Mouse (Mus musculus) CD4-positive helper T cell, adult 2 months (primary cell): ENCODE measurements at regions not wholly inside any gene's neighbourhood (a gene's known extent, or its start where the extent isn't known, plus 50 kb on each side); places are given as distances from the start of the nearest gene placed in this dataset.

ENCODE experiments used
- DNase-seq: peaks from one replicate; pipeline ENCODE4 v3.0.0-alpha.2; 2012; ENCODE audit warnings: low read depth, missing footprints, low spot score

DNA sequence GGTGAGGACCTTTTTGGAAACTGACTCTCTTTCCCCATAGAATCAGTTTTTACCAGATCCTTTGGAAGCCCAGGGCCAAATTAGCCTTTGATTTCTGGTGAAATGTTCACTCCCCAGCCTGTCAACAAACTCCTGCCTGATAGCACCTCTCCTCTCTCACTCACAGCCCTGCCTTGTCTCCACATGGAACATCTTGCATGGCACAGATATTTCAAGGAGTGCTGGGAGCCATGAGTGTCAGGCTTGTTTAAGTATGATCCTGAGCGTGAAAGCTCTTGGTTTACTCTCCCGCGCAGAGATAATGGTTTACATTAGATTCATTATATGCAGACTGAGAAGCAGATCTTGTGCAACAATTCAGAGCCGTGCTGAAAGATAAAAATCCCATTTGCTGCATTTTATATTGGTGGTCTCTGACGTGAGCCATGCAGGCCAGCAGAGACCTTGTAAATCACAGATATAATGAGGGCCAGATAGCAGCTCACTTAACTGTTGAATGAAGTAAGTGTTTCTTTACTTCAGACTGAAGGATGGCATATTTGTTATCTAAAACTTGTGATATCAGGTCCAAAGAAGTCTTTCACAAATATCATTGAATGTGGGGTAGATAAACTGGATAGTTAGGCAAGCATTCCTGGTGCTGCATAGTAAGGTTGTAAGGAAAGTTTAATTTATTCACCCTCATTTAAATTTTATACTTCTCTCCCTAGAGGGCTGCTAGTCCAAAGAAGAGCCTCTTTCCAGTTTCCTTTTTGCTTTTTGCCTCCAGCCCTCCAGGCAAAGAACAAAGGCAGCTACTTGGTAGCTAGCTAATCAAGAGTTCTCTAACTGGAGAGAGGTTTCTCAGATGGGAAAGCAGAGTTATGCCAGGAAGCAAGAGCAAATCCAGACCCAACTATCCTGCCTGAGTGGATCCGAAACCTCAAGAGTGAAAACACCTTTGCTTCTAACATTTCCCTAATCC is 81.8 kb downstream of the Tbx18 start:
- DNase-seq, result no peak

DNA sequence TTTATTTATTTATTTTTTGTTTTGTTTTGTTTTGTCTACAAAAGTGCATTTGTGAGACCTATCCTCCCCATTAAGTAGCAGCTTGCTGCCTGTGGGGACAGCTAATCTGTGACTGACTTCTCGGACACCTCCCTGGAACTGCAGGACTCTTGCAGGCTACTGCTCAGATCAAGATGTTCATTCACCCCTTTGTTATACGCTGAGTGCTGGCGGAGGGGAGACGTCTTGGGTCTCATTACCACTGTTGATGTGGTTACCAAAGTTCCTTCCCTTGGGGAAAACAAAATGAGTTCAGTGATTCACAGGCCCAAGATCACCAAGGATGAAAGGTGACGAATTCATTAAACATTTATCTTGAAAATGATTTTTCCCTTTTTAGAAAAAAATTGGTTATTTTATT is 82.7 kb downstream of the Tbx18 start:
- DNase-seq, result no peak

DNA sequence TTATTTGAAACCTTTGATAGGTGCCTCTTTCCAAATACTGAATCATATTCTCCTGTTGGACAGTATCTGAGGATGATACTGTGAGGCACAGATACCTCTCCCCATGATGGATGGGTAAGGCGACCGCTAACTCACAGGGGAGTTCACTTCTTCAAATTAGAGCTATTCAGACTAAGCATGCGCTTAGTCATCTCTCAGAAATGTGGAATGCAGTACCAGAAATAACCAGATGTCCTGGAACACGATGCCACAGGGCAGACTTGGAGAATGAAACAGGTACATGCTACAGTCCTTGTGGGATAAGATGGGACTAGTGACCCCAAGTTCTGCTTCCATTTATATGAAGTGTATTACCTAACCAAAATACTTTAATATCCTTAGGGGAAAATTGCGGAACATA is 86.0 kb downstream of the Tbx18 start:
- DNase-seq, result no peak

DNA sequence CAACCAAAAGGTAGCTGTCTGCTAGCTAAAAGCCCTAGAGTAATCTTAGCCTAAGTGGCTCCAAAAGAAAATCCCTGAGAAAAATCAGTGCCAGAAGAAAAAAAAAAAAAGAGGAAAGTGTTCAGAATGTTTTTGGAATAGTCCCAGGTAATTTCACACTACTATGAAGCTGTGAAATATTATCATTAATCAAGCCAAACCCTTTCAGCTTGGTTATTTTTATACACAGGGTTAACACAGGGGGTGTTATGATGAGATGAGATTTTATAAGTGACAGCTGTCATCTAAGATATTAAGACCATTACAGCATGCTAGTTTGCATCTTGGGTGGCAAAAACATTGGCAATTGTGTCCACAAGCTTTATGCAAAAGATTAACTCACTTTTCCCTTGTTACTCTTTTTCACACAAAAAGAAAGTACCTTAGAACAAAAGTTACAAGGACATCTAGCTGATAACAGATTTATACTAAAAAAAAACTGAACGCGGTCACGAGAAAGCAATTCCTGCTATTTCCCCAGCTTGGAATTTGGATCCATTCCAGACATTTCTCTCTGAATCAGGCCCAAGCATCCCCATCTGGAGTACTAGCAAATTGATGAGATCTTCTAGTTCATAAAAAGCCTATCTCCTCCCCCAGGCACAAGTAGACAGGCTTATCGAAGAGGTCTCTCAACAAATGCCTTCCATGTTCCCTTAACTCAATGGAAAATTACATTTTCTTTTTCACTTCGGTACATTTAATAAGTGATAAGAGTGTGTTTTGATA is 97.0 kb downstream of the Tbx18 start:
- DNase-seq, result no peak

DNA sequence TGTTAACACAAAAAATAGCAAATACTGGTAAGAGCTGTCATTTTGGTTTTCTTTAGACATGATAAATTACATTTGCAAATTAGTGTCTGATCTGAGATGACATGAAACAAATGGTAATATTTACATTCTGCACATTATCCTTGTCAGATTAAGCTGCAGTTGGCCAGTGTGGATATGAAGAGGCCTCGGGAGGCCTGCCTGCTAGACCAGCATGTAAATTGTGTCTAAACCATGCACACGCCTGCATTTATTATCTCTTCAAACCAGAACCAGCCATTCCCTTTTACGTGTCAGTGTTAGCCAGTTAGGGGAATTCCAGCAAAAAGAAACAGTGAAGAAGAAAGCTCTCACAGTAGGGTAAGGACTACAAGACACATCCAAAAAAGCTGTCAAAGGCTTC is 104.6 kb downstream of the Tbx18 start:
- DNase-seq, result no peak

DNA sequence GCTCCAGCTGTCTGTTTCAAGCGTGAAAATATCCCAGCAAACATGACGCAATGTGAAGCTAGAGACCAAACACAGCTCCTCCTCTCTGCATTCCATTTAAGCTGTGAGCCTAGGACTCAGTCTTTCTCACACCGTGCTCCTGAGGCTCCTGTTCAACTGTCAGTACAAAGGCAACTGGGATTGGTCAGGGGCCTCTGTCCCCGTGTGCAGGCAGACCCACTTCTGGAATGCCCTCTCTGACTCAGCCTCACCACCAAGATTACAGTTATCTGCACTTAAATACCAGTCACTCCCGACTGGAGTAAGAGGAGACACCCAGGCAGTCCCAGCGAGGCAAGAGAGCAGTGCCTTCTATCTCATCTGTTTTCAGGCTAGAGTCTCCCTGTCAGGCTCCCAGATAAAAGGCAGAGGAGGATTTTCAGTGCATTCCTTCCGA is 112.8 kb downstream of the Tbx18 start:
- DNase-seq, result no peak

DNA sequence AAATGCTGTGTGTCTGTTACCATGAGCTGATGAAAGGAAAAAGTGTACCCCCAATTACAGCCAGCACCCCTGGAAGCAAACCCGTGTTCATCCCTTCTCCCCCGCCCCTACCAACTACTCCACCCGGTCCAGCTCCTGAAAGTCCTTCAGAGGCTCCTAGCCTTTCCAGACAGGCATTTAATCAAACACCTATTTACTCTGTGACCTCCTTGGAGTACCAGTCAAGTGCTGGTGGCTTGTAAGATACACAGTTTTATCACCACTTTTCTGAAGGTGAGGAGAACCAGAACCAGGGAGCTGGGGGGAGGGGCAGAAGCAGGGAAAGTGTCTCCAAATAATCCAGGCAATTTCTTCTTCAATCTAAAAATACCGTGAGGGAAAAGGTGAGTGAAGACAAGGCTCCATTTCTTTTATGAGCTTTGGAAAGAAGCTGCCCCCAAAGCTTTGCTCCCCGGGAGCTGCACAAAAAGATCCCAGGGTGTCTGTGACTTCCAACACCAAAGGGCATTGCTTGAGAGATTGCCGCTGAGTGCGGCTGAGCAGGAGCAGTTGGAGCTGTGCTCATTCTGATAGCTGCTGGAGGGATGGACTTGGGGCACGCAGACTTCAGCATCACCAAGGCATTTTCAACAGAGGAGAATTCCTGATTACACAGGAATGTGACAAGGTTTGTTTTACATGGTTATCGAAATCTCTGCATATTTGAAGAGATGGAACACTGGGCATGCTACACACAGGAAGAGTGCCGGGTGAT is 123.0 kb downstream of the Tbx18 start:
- no peak for DNase-seq

DNA sequence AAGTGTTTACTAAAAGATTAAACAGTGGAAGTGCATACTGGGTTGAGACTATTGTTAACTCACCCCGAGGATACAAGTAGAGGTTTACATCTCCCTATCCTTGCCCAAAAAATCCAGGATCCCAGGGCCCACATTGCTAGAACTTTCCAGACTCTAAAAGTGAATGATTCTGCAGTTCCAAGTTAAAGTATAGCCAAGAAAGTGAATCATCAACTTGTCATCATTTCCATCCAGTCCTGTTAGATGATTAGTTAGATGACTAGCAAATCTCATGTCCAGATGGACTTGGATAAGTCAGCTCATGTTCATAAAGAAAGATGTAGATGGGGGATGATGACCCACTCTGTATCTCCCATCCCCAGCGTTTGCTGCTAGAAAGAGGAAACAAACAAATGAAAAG is 155.5 kb downstream of the Tbx18 start:
- no peak for DNase-seq

DNA sequence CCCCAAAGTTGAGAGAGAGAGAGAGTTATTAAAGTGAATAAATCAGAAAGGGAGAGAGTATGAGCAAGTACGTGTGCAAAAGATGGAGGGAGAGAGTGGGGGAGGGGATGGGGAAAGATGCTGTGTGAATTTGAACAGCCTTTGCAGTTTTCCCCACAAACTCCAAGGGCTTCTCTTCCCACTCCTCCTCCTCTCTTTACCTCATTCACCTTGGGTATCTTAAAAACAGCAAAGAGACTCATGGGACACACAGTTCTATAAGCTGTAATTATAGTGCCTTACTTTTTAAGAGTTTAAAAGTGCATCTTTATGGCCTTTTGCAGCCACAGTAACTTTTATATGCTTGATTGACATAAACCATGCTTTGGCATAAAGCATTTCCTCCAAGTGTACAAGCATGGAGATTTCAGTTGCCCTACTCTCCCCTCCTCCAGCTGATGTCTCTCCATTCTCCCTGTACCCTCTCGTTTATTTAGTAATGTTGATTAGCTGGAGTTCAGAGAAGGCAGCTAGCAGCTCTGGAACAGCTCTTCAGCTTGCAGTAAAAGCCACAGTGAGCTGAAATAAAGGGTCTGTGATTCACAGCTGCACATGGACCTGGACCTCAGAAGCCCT is 156.7 kb downstream of the Tbx18 start:
- no peak for DNase-seq

DNA sequence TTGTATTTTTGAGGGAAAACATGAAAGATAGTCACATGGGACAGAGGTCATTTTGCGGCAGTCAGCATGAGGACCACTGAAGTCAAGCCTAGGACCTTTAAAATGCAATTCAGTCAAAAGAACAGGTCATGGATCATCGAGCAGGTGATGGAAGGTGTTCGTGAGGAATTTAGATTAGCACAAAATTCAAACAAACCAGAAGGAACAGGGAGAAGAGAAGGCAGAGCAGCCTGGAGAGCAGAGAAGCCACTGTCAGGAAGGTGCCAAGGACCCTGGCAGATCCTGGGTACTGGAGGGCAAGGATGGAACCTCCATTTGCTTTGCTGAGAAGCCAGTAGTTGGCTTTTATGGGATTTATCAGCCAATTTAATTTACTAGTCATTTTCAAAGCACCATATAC is 167.8 kb downstream of the Tbx18 start:
- no peak for DNase-seq

DNA sequence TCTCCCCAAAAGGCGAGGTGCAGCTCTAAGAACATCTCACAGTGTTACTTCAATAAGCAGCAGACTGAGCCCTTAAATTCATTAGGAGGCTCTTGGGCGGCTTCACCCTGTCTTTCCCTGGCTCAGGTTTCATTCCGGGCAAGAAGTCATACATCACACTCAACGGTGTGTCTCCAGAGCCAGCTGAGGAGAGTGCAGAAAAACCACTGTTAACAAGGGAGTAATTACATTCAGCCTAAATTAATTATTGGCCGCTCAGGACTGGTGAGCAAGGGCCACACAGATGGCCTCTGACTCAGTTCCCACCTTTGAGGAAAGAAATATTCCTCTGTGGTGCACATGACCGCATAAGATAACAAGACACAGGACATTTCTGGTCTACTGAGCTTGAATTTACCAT is 168.3 kb downstream of the Tbx18 start:
- DNase-seq, result no peak

DNA sequence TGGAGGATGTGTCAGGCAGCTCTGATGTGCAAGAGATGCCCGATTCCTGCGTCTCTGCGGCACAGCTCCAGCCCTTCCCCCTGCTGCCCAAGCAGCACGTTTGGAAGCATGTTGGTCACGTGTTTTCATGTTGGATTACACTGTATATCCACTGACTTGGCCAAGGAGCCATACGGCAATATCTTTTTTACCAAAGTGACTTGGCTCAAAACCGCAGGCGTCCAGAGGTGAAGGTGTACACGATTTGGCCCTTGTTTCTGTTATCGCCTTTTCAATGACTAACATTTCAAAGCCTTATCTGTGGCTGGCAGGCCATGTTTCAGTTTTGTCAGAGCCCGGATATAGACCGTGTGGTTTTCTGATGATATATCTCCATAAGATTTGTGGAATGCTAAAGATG is 173.2 kb downstream of the Tbx18 start:
- DNase-seq, result no peak

DNA sequence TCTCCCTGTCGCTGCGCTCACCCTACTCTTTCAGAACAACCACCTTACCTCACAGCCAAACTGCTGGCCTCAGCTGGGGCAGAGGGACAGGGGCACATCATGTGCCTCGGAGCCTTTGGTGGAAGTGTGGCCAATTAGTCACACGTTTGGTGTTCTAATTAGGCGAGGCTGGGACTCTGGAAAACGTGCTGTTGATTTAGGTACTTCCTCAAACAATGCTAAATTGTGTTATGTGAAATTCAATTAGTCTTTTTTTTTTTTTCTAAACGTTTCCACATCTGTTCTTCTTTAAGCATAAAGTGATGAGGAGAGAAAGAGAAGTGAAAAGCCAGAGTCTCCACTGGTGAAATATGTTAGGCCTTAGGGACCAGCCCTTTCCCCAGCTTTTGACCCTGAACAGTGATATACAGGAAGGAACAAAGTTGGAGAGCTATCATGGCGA is 174.1 kb downstream of the Tbx18 start:
- no peak for DNase-seq

DNA sequence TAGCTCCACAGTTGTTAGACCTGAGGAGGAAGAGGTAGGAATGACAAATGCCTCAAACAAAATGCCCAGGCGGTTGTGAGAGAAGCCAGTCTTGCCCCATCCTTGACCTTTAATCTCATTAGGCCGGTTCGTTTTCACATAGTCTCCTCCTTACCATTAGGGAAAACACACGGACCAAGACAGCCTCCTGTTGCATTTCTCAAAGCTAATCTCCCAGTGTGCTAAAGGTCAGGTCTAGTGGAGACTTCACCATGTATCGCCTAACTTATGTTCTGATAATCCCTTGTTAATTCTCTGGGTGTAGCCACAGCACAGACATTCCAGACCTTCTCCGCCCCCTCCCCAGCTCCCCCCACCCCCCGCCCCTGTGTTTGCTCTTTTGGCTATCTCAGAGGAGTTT is 174.5 kb downstream of the Tbx18 start:
- no peak for DNase-seq

DNA sequence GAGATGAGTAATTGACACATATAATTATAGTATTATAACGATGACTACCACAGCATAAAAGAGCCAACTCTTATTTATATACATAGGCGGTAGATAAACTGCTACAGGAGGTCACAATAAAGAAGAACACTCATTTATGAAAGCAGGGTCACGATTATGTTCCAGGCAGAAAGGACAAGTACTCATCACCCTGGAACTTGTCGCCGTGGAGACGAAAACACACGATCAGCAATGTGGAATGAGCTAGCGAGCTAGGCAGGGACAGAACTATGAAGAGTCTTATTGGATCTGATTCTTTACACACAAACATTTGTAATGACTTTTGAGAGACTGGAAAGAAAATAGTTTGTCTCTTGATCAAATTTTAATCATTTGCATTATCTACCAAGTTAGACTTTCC is 197.9 kb downstream of the Tbx18 start:
- DNase-seq, result no peak

DNA sequence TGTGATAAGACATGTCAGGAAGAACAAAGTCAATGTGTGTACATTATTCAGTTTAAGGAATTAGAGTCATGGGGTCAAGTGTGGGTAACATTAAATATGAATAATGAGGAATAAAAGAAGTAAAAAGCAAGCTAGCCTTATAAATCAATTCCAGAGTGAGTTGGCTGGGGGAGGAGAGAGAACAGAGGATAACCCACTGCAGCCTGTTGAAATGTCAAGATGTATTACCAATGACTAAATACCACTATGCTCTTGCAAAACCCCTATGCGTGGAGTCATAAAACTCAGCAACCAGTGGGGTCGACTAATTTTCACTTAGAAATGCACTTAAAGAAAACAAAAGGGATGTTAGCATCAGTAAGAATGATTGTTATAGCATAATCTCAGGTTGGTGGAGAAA is 201.2 kb downstream of the Tbx18 start:
- no peak for DNase-seq

DNA sequence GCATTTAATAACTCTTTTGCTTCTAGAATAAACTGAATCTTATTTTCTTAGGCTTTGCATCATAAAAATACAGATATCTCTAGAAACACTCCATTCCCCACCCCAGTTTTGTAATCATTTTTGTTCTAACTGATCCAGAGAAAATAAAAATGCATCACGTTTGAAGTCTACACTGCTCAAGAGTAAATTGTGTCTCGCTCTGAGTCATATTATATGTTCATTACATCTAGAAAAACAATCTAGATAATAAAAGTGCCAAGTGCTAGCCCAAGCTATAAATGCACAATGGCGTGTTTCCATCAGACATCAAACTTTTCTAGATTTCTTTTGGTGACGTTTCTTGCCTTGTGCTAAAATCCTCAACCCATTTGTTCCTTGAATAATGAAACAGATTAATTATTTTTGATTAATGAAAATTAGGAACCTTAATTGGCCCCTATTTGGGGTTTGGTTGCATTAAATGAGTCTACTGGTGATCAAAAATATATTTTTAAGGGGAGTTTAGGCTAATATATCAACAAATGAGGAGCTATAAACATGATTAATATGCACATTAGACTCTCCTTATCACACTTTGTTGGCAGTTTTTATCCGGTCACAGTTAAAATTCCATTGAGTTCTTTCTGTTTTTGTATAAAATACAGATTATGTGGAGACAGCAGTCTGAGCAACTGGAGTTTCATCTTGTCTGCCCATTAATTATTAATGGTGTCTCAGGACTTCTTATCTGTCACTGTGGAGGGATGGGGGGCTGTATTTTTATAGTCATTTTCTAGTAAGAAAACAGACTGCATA is 206.0 kb downstream of the Tbx18 start:
- no peak for DNase-seq

DNA sequence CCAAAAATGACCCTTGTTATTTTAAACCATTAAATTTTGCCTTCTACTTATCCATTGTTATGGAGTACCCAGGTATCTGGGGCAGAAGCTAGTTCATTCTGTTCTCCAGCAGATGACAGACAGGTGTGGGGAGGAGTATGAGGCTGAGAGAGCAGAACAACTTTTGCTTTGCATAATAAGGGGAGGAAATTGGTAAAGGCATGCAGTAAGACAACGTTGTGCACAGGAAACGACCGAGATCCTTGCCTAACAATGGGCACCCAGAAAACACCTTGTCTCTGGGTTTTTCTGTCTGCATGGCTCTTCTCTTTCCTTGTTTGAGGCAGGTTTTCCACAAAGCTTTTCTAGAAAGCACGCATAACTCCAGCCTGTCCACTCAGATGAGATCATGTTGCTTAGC is 220.4 kb downstream of the Tbx18 start:
- DNase-seq, result no peak

DNA sequence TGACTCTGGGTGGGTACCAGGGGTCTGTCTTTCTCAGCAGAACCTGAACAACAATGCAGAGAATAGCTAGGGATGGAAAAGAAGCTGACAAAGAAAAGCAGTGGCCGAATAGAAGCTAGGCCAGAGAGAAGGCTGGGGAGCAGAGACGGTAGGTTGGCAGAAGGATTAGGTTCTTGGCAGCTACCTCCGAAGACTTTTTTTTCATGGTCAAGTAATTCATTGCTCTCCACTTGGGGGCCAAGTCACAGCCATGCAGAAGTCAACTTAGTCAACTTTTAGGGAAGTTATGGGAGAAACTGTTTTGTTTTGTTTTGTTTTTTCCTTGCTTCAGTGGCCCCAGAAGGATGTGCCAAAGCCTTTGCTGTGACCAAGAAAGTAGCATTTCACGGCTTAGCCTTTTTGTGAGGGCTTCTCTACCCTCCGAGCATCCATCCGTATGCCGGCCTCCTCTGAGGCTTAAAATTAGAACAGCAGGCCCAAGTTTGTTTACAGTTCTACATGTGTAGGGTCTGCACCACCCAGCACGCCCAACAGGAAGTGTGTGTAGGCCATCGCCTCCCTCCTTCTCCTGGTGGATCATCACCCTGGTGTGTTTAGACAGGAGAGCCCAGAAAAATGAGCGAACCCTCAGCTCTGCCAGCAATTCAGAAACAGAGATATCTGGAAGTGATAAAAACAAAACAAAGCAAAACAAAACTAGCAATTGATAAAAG is 226.2 kb downstream of the Tbx18 start:
- no peak for DNase-seq

DNA sequence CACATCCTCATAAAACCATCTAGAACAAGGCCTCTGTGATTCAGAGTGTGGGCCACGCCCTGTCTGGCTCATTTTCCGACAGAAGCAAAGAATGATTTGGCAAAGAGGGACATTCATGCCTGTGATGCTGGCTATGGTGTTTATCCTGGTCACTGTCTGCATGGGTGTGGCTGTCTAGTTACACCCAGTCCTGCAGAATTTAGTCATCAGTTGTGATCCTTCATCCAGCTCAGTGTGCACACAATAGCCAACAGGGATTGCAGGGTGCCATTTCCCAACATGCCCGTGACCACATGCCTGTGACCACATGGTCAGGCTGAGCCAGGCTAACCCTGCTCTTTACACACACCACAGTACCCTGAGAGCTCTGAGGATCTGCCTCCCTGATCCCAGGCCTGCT is 208.8 kb upstream of the Cep162 start:
- no peak for DNase-seq
